ENCODE assay signal across 21 mouse cellular contexts in genomic region chr13:102767110-102767509, GRCm38 (mm10).
"Had no signal": no experiment of that assay in that cellular context is flagged by ENCODE, and none has a peak within 500 bp of the region (broad histone marks: within the 10 kb centered on the region; RNA-seq: fewer than 3 reads in every experiment).

No protein-coding gene starts in this region.

- H3K4me2 ChIP-seq: lung, embryonic 15.5 days; midbrain, embryonic 12.5 days; neural tube, embryonic 13.5 days; neural tube, embryonic 15.5 days had no signal

- H3K4me3 ChIP-seq: lung, embryonic 15.5 days; megakaryocyte, embryonic 14.5 days; midbrain, embryonic 10.5 days; midbrain, embryonic 12.5 days; myocyte; neural tube, embryonic 13.5 days; neural tube, embryonic 15.5 days had no signal

- H3K9ac ChIP-seq: liver, postnatal 0 days; lung, embryonic 15.5 days; midbrain, embryonic 12.5 days; neural tube, embryonic 13.5 days; neural tube, embryonic 15.5 days had no signal

- H3K27ac ChIP-seq: lung, embryonic 15.5 days; midbrain, embryonic 10.5 days; midbrain, embryonic 12.5 days; neural tube, embryonic 15.5 days had no signal

- DNase-seq: liver, postnatal 0 days; lung, adult 2 months; lung, postnatal 10 days; lung, postnatal 4 days; midbrain, embryonic 14.5 days; retina, postnatal 1 day; right cerebral cortex, adult 18-20 months; right cerebral cortex, postnatal 25 days; right cerebral cortex, postnatal 4 days; spleen, adult 18-20 months; thymus, adult 18-20 months; thymus, postnatal 14 days; thymus, postnatal 36 days had no signal

- ATAC-seq: liver, postnatal 0 days; midbrain, embryonic 16.5 days had no signal

- H3K27me3 ChIP-seq: lung, embryonic 15.5 days; megakaryocyte, embryonic 14.5 days; midbrain, embryonic 12.5 days; neural tube, embryonic 13.5 days; neural tube, embryonic 15.5 days had no signal

- H3K9me3 ChIP-seq: lung, embryonic 15.5 days; megakaryocyte, embryonic 14.5 days; midbrain, embryonic 10.5 days; midbrain, embryonic 12.5 days; neural tube, embryonic 13.5 days; neural tube, embryonic 15.5 days had no signal

- H3K36me3 ChIP-seq: neural tube, embryonic 13.5 days; neural tube, embryonic 15.5 days had no signal
